Mouse (Mus musculus) neutrophil, adult 5-6 weeks (primary cell): ENCODE measurements around the gene Smim9. TPM values are rescaled to one million over a fixed set of nuclear protein-coding genes. Genes with fewer than 3 reads are reported as not detected.
"Not testable (repeated sequence)": the region's sequence is repeated elsewhere in the genome, so short reads cannot be mapped to it uniquely, and the experiment has no call there.

Source experiments
- ATAC-seq: fragments of 151-379, 151-347 bp; 2 replicates; pipeline ENCODE4 v1.8.0; 2017; ENCODE audit warnings: mild to moderate bottlenecking, moderate TSS enrichment; ENCODE audit not compliant: insufficient number of reproducible peaks, poor library complexity, low FRiP score, severe bottlenecking; ENCODE audit errors: extremely low read depth
- total RNA-seq: library from RNA; stranded (forward); fragments of 200-1000 nt; gene quantifications from 2 replicates; pipeline ENCODE4 v1.2.3, GENCODE M21; 2017

Smim9 gene
- total RNA-seq: not detected in 2 replicates

- ATAC-seq: no peak
Measured at GRCm38 (mm10) chrX:75163670-75164069, at the start of gene Smim9. TSS of gene Smim9 (minus strand) at chrX:75163770.

DNA sequence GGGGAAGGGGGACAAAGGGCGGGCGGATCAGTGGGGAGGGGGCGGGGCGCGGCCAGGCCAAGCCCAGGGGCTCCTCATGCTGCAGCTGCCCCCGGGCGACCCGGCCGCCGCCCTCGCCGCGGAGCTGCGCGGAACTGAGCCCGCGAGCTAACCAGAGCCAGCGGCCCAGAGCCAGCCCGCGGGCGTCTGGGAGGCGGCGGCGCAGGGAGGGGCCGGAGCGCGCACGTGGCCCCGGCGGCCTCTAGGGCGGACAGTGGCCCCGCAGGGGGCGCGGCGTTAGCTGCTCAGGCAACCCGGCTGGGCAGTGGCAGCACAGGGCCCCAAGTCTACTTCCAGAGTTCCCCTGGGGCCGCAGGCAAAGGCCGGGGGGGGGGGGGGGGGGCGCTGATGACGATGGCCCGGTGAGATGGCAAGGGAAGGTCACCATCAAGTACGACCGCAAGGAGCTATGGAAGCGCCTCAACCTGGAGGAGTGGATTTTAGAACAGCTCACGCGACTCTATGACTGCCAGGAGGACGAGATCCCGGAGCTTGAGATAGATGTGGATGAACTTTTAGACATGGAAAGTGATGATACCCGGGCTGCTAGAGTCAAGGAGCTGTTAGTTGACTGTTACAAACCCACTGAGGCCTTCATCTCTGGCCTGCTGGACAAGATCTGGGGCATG, 7.9 kb downstream of the Smim9 start:
- ATAC-seq: no peak

DNA sequence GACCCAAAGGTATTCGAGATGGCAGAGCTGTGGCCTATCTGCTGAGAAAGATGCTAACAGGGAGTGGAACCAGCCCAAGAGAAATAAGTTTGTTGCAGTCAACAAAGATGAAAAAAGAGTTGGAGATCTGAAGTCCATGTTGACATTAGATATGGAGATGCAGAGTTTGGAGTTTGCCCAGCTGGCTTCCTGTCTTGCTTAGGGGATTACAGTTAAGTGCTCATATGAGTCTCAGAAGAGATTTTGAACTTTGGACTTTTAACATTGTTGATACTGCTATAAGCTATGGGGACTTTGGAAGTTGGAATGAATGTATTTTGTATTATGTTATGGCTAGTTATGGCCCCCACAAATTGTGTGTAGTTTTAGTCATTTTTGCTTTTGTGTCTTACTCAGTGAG, 11.3 kb downstream of the Smim9 start:
- no peak for ATAC-seq

DNA sequence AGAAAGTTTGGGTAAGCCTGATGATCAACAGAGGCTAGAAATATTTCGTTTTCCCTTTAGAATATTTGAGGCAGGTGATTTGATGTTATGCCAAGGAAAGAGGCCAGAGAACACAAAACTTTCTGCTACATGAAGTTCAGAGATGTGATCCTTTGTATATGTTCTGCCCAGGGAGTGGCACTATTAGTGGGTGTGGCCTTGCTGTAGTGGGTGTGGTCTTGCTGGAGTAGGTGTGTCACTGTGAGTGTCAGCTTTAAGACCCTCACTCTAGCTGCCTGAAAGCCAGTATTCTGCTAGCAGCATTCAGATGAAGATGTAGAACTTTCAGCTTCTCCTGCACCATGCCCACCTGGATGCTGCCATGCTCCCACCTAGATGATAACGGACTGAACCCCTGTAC, 13.3 kb downstream of the Smim9 start:
- ATAC-seq: no peak

DNA sequence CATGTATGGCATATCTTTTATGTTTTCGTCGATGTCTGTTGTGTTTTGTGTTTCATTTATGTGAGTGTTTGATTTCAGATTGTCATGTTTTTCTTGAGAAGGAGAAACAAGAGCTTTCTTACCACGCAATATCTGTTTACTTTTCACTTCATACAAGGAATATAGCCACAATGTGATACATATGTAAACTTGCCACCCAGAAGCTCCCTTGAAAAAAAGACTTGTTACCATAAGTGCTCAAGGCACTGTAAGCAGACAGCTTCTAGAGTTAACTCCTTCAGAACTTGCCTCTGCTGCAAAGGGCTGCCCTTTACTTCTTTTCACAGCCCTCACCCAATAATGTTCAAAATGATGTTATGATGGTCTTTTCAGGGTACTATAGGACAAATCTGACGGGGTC, 15.2 kb downstream of the Smim9 start:
- ATAC-seq: no peak

DNA sequence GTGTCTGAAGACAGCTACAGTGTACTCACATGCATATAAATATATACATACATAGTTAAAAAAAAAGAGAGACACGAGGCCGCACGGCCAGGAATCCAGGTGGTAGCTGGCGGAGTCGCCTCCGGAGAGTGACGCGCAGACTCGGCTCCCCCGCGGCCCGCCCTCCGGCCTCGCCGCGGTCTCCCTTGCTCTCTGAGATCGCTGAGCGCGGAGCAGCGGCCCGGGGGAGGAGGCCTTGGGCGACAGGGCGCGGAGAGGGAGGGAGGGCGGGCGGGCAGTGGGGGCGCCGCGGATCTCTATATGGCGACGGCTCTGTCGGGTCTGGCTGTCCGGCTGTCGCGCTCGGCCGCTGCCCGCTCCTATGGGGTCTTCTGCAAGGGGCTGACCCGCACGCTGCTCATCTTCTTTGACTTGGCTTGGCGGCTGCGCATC, 20.4 kb downstream of the Smim9 start:
- not testable (repeated sequence) for ATAC-seq

GRCm38 (mm10) chrX:75138182-75138581, 25.4 kb downstream of the Smim9 start:
- no peak for ATAC-seq

GRCm38 (mm10) chrX:75137729-75138128, 25.8 kb downstream of the Smim9 start:
- ATAC-seq: no peak

- no peak for ATAC-seq
Measured at GRCm38 (mm10) chrX:75136938-75137337, 26.6 kb downstream of the Smim9 start.

GRCm38 (mm10) chrX:75130467-75131160, 33.0 kb downstream of the Smim9 start, which contains the start of gene Mpp1:
TSS of gene Mpp1 (minus strand) at chrX:75131016.
- peak; percentile 89 for ATAC-seq

DNA sequence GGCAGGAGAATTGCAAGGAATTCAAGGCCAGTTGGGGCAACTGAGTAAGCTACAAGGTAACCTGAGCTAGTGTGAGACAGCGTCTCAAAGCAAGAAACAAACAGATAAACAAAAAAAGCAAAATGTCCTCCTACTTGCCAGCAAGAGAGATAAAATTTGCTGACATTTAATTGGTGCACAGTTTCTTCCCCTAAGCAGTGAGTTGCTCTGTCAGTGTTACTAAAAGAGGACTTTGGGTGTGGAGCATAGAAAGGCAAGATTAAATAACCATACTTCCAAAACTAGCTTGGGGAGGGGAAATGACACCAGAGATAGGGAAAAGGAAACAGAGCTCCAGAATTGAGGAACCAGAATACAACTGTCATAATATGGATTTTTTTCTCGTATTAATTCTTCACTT, 34.1 kb downstream of the Smim9 start:
- no peak for ATAC-seq

- ATAC-seq: no peak
Measured at GRCm38 (mm10) chrX:75128333-75128980, 35.1 kb downstream of the Smim9 start.

GRCm38 (mm10) chrX:75126893-75127292, 36.7 kb downstream of the Smim9 start:
- ATAC-seq: peak; percentile 46

DNA sequence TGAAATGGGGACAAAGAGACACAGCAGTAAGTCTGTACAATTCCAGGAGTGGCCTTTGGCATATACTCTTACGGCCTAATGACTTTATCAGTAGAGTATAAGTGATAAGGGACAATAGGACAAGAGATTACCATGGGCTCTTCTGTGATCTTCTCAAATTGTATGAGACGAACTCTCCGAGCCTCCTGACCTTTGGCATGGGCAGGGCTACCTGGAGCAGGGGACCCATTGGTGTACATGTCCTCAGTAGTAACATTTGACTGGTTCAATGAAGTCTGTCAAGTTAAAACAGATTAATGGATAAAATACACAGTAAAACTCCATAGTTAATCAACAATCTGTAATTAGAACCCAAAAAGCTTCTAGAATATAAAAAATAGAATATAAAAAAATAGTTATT, 38.0 kb downstream of the Smim9 start:
- ATAC-seq: no peak

- no peak for ATAC-seq
Measured at GRCm38 (mm10) chrX:75115550-75115949, 48.0 kb downstream of the Smim9 start.

GRCm38 (mm10) chrX:75102293-75102692, 61.3 kb downstream of the Smim9 start:
- ATAC-seq: no peak

- no peak for ATAC-seq
Measured at GRCm38 (mm10) chrX:75098799-75099198, 64.8 kb downstream of the Smim9 start.

- no peak for ATAC-seq
Measured at GRCm38 (mm10) chrX:75096163-75096770, 67.3 kb downstream of the Smim9 start.
